Mouse (Mus musculus): Measurements from ENCODE around the gene Map4. TPM values are rescaled to one million over a fixed set of nuclear protein-coding genes. Genes with fewer than 3 reads are reported as not detected.

Gene Map4
- polyA plus RNA-seq, 1 experiment from 2014 or later = 69.3 TPM

GRCm38 (mm10) chr9:110038485-110038884 is 107.2 kb downstream of the Map4 start:
- WGBS = 96% methylated on average over 2 of the region's 2 CpGs
- peaks cover 62% of the 10 kb centered on the region for H3K36me3 ChIP-seq
- no peaks in the 10 kb centered on the region for H3K27me3 ChIP-seq (ENCODE audit: low read depth, poor library complexity, severe bottlenecking)
- H3K4me1 ChIP-seq = no peaks in the 10 kb centered on the region
- H3K27ac ChIP-seq (replicated peaks) = no peak overlapping the region; the same call in 1 of the 2 replicates
- H3K4me3 ChIP-seq = no peak overlapping the region
- H3K9me3 ChIP-seq (replicated peaks) = no peaks in the 10 kb centered on the region
- DNase-seq (ENCODE audit: low spot score) = no peak

DNA sequence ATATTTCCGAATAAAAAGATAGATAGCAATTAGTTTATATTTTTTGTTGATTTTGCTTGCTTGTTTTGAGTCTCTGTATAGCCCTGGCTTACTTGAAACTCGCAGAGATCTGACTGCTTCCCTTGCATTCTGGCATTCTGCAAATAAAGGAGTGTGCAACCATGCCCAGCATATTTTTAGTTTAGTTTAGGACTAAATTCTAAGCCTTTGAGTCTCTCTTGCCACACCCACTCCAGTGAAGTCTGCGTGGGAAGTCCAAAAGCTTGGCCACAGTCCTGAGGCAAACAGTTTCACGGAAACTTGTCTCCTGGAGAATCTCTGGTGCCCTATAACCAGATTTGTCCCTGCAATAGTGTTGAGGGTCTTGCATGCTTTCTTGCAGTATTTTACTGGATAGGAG is 113.1 kb downstream of the Map4 start:
- Histone ChIP-seq H3K4me1 (0 out of 2 replicates have a peak, but pooled peaks cover 10% of the 10 kb centered on the region), H3K27ac (replicated peaks) (no peak overlapping the region), H3K27me3 (ENCODE audit: low read depth, poor library complexity, severe bottlenecking) (no peaks in the 10 kb centered on the region), H3K4me3 (no peak overlapping the region), H3K36me3 (peaks cover 28% of the 10 kb centered on the region), H3K9me3 (replicated peaks) (no peaks in the 10 kb centered on the region)
- 94% methylated on average over 4 of the region's 4 CpGs for WGBS
- DNase-seq (ENCODE audit: low spot score) = no peak

- Histone ChIP-seq H3K27ac (replicated peaks) (no peak overlapping the region), H3K4me3 (no peak overlapping the region), H3K9me3 (replicated peaks) (no peaks in the 10 kb centered on the region), H3K4me1 (peaks cover 18% of the 10 kb centered on the region), H3K36me3 (peaks cover 19% of the 10 kb centered on the region), H3K27me3 (ENCODE audit: low read depth, poor library complexity, severe bottlenecking) (no peaks in the 10 kb centered on the region)
- no peak for DNase-seq (ENCODE audit: low spot score)
Measured at GRCm38 (mm10) chr9:110045763-110046377, 114.6 kb downstream of the Map4 start.

- no peak overlapping the region for H3K4me3 ChIP-seq
- H3K27ac ChIP-seq (replicated peaks) = no peak overlapping the region
- H3K27me3 ChIP-seq (ENCODE audit: low read depth, poor library complexity, severe bottlenecking) = no peaks in the 10 kb centered on the region
- peaks cover 31% of the 10 kb centered on the region for H3K4me1 ChIP-seq
- DNase-seq (ENCODE audit: low spot score) = no peak
- H3K9me3 ChIP-seq (replicated peaks) = no peaks in the 10 kb centered on the region
- H3K36me3 ChIP-seq = peaks cover 16% of the 10 kb centered on the region
Measured at GRCm38 (mm10) chr9:110047260-110047659, 116.0 kb downstream of the Map4 start.

DNA sequence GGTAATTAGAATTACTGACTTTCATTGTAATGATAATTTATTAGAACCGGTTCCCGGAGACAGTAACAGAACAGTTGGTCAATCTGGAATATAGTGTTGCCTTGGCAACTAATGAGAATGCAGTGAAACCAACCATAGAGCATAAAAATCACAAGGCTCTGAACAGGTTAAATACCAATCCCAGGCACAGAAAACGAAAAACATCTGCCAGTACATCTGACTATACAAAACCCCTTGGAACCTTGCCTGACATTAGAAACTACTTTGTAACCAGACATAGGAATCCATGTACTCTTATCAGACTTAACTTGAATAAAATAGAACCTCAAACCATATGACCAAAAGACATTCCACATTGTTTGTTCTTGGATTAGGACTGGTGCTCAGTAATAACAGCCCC is 116.6 kb downstream of the Map4 start:
- no peaks in the 10 kb centered on the region for H3K9me3 ChIP-seq (replicated peaks)
- no peak for DNase-seq (ENCODE audit: low spot score)
- H3K4me1 ChIP-seq = peaks cover 37% of the 10 kb centered on the region
- no peak overlapping the region for H3K27ac ChIP-seq (replicated peaks)
- H3K4me3 ChIP-seq = no peak overlapping the region
- 63% methylated on average over 3 of the region's 3 CpGs for WGBS
- peaks cover 16% of the 10 kb centered on the region for H3K36me3 ChIP-seq
- no peaks in the 10 kb centered on the region for H3K27me3 ChIP-seq (ENCODE audit: low read depth, poor library complexity, severe bottlenecking)

DNA sequence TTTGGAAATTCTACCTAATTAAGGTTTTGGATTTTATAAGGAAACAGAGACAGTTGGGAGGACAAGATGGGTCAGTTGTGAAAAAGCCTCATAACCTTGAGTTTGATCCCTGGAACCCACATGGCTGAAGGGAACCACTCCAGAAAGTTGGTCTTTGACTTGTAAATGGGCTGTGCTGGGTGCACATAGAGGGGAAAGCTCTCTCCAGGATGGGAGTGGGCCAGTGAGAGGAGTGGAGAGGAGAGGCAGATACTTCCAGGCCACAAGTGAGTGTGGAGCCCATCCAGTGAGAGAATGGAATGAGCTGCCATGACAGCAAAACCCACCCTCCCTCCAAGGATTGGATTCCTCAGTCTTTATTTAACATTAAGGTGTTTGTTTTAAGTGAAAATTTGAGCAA is 119.9 kb downstream of the Map4 start:
- Histone ChIP-seq H3K4me3 (no peak overlapping the region), H3K27me3 (ENCODE audit: low read depth, poor library complexity, severe bottlenecking) (no peaks in the 10 kb centered on the region), H3K27ac (replicated peaks) (0 out of 2 replicates have a peak overlapping the region, but pooled peaks have one; percentile 58), H3K36me3 (no peaks in the 10 kb centered on the region), H3K4me1 (peaks cover 67% of the 10 kb centered on the region), H3K9me3 (replicated peaks) (no peaks in the 10 kb centered on the region)
- no peak for DNase-seq (ENCODE audit: low spot score)

GRCm38 (mm10) chr9:110051869-110052661 is 120.8 kb downstream of the Map4 start:
- peaks cover 73% of the 10 kb centered on the region for H3K4me1 ChIP-seq

DNA sequence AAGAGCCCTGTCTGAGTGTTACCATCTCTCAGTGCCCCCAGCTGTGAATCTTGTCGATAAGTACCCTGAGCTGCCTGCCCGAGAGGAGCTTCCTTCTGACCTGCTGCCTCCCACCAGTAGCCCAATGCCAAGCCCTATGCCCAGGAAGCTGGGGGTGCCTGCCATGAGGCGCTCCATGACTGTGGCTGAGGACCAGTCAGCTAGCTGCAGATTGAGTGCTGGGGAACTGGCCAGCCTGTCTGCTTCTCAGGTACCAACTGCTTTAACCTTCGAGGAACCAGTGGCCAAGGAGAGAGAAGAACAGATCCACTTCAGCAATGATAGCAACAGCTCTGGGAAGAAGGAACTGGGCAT is 121.7 kb downstream of the Map4 start:
- Histone ChIP-seq H3K4me1 (peaks cover 69% of the 10 kb centered on the region), H3K4me3 (peak overlapping the region; percentile 51), H3K9me3 (replicated peaks) (no peaks in the 10 kb centered on the region), H3K27ac (replicated peaks) (peak overlapping the region; percentile 87), H3K27me3 (ENCODE audit: low read depth, poor library complexity, severe bottlenecking) (no peaks in the 10 kb centered on the region), H3K36me3 (peaks cover 4% of the 10 kb centered on the region; the same call in 1 of the 2 replicates)
- WGBS = 65% methylated on average over 4 of the region's 4 CpGs
- DNase-seq (ENCODE audit: low spot score) = no peak

More at GRCm38 (mm10) chr9:110051869-110052661, 120.8 kb downstream of the Map4 start:
- peak overlapping the region; percentile 51 for H3K4me3 ChIP-seq
- peak overlapping the region; percentile 87 for H3K27ac ChIP-seq (replicated peaks)
- H3K9me3 ChIP-seq (replicated peaks) = no peaks in the 10 kb centered on the region
- 24% methylated on average over 23 of the region's 23 CpGs for WGBS
- no peaks in the 10 kb centered on the region for H3K27me3 ChIP-seq (ENCODE audit: low read depth, poor library complexity, severe bottlenecking)
- DNase-seq (ENCODE audit: low spot score) = peak; percentile 45
- H3K36me3 ChIP-seq = no peaks in the 10 kb centered on the region

- Histone ChIP-seq H3K36me3 (peaks cover 6% of the 10 kb centered on the region; the same call in 1 of the 2 replicates), H3K9me3 (replicated peaks) (no peaks in the 10 kb centered on the region), H3K27me3 (ENCODE audit: low read depth, poor library complexity, severe bottlenecking) (no peaks in the 10 kb centered on the region), H3K4me1 (peaks cover 66% of the 10 kb centered on the region), H3K4me3 (peak overlapping the region; percentile 51), H3K27ac (replicated peaks) (peak overlapping the region; percentile 87)
- DNase-seq (ENCODE audit: low spot score) = peak; percentile 61
- WGBS = 28% methylated on average over 8 of the region's 8 CpGs
Measured at GRCm38 (mm10) chr9:110053305-110054079, 122.2 kb downstream of the Map4 start.

DNA sequence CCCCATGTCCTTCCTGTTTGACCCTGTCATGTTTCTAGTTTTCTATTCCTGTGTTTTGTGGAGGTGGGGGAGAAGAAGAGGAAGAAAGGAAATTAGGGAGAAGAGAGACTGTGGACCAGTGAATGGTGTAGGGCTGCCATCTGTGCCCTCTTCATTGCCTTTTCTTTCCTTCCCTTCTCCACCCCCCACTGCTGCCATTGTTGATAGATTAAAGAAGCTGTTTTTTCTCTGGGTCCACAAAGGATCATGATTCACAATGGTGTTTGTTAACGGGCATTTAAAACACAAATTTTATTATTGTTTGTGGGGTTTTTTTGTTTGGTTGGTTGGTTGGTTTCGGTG is 122.8 kb downstream of the Map4 start:
- Histone ChIP-seq H3K4me1 (peaks cover 66% of the 10 kb centered on the region), H3K27ac (replicated peaks) (peak overlapping the region; percentile 87)
- WGBS = 20% methylated on average over 2 of the region's 2 CpGs

DNA sequence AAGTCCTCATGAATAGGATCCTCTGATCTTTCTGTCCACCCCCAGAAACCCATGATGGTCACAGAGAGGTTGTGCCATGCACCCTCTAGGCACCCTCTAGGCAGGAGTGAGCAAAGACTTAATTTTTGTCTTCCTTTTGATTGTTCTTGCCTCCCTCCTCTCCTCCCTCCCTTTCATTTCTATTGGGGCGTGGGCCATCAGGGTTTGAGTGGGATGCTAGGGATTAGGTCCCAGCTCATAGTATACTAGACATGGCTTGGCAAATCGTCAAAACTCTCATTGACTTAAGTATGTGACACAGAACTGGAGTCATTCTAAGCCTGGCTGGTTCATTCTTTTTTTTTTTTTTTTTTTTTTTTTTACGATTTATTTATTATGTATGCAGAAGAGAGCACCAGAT is 123.5 kb downstream of the Map4 start:
- peak overlapping the region; percentile 51 for H3K4me3 ChIP-seq
- 57% methylated on average over 3 of the region's 3 CpGs for WGBS
- H3K9me3 ChIP-seq (replicated peaks) = no peaks in the 10 kb centered on the region
- H3K27me3 ChIP-seq (ENCODE audit: low read depth, poor library complexity, severe bottlenecking) = no peaks in the 10 kb centered on the region
- peak overlapping the region; percentile 87 for H3K27ac ChIP-seq (replicated peaks)
- peak; percentile 18 for DNase-seq (ENCODE audit: low spot score)
- H3K36me3 ChIP-seq = peaks cover 6% of the 10 kb centered on the region; the same call in 1 of the 2 replicates
- H3K4me1 ChIP-seq = peaks cover 66% of the 10 kb centered on the region

More for the DNA sequence above, 122.8 kb downstream of the Map4 start:
- Histone ChIP-seq H3K27me3 (ENCODE audit: low read depth, poor library complexity, severe bottlenecking) (no peaks in the 10 kb centered on the region), H3K4me3 (peak overlapping the region; percentile 51), H3K36me3 (peaks cover 6% of the 10 kb centered on the region; the same call in 1 of the 2 replicates), H3K9me3 (replicated peaks) (no peaks in the 10 kb centered on the region)
- DNase-seq (ENCODE audit: low spot score) = peak; percentile 27

DNA sequence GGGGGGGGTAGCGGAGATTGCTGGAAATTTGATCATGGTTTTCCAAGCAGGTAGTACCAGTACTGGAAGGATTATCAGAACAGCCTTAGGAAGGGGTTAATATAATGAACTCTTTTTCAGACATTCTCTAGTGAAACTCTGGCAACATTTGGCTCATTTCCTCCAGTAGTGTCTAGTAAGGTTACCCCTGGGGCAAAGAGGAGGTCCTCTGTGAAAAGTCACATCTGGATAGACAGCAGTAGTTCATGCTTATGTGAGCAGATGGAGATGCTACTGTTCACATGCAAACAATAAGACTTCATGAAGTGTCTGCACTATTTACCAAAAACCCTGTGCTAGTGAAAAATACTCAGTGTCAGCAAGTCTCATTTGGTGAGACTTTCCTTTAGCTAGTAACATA is 125.9 kb downstream of the Map4 start:
- Histone ChIP-seq H3K27ac (replicated peaks) (no peak overlapping the region), H3K4me3 (no peak overlapping the region), H3K36me3 (peaks cover 6% of the 10 kb centered on the region; the same call in 1 of the 2 replicates), H3K9me3 (replicated peaks) (no peaks in the 10 kb centered on the region), H3K4me1 (peaks cover 50% of the 10 kb centered on the region), H3K27me3 (ENCODE audit: low read depth, poor library complexity, severe bottlenecking) (no peaks in the 10 kb centered on the region)
- 94% methylated on average over 1 of the region's 1 CpGs for WGBS
- no peak for DNase-seq (ENCODE audit: low spot score)
